Mouse (Mus musculus): ENCODE results near the gene Tstd1.

Tstd1 gene

DNA sequence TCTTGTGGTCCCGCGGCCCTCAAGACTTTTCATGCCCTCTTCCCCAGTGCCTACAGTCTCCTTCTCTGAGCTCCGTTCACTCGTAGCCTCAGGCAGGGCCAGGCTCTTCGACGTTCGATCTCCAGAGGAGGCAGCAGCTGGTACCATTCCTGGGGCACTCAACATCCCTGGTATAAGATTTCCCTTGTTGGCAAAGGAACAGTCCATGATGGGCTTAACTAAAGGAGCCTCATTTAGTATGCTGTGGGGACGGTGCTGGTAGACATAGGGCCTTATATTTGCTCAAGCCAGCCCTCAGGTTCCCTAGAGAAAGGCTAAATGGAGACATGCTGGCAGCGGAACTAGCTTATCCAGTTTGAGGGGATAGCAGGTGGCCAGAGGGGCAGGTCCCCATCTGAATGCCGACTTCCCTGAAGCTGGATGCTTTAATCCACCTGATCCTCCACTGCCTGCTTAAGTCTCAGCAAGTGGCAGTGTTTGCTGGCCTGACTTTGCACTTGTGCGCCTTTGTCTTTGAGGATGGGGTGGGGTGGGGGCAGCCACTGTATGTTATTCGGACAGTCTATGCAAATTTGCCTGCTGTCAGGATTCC is 715 bp downstream of the Tstd1 start:
- no peak for DNase-seq (ENCODE audit: low spot score in 2 of 2)

DNA sequence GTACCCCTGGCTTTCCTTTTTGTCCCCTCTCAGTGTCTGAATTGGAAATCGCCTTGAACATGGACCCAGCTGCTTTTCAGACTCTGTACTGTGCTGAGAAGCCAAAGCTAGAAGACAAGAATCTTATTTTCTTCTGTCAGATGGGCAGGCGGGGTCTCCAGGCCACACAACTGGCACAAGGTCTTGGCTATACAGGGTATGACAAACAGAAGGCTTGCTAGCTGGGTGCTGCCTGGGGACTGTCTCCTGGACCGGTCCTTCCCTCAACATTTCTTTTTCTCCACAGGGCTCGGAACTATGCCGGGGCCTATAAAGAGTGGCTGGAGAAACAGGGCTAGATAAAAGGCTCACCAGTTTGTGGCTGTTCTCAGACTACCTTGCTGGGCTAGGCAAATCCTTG is 1.2 kb downstream of the Tstd1 start:
- DNase-seq (ENCODE audit: low spot score in 2 of 2), result no peak

DNA sequence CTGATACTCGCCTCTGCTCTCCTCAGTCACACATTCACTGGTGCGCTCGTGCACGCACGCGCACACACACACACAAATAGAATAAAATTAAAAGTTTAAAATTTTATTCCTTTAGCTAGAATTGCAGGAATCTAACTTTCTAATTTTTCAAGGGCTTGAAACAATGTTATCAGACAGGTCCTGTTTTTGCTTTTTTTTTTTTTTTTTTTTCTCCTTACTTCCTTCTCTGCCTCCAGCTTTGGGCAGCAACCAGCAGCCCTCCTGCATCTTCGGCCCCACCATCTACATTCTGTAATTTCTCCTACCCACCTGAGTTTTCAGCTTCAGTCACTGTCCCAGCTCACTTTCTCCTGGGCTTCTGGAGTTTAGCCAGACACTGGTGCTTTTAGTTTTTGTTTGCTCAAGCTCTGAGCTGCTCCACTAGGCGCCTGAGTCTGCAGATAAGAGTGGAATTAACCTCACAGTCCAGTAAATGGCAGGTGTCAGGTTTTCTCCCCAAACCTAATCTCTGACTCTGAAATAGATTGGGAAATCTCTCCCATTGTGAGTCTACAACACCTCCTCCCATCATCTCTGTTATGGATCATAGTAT is 3.9 kb downstream of the Tstd1 start:
- no peak for DNase-seq (ENCODE audit: low spot score in 2 of 2)

DNA sequence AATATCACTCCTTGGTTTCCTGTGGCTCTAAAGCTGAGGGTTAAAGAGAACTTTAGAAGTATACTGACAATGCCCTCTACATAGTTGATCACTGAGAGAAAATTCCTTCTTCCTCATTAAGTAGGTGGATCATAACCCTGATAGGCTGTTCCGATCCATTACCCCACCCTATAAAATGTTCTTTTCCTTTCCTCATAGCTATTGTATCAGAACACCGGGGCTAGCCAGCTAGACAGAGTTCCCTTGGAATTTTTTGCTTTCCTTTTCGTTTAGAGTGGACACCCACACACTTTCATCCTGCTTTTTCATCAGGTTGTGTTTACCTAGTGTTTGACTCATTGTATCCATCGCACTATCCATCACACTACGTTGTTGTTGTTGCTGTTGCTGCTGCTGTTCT is 6.0 kb downstream of the Tstd1 start:
- DNase-seq (ENCODE audit: low spot score in 2 of 2), result no peak

DNA sequence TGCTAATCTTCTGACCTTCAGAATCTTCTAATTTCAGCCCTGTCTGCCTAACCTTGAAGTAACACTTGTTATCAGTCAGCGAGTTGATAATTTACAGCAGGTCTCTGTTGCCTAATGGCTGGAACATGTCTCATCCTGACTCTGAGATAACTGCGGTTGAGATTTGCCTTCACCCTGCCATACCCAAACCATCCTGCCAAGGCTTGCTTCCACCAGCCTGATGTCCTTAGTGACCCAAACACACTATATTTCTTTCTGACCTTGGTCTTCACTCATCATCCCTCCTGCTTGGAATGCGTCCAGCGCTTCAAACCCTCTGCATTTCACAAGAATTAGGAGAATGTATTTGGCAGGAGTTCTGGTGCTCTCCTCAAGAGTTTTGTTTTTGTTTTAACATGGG is 6.5 kb downstream of the Tstd1 start:
- DNase-seq (ENCODE audit: low spot score in 2 of 2), result no peak

DNA sequence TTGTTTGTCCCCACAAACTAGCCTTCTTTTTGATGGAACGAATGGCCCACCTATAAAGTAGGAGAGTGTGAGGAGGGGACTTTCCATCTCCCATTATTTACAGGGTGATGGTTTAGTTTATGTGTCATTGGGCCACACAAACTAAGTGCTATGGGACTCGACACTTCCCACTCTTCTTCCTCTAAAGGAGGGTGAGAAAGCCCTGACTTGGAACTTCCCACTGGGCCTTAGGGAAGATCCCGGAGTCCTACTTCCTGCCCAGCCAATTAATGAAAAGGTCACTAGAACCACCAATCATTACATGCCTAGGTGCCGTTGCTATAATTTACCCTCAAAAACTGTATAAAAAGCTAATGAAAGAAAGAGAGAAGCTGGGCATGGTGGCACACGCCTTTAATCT is 13.5 kb downstream of the Tstd1 start:
- no peak for DNase-seq (ENCODE audit: low spot score in 2 of 2)

DNA sequence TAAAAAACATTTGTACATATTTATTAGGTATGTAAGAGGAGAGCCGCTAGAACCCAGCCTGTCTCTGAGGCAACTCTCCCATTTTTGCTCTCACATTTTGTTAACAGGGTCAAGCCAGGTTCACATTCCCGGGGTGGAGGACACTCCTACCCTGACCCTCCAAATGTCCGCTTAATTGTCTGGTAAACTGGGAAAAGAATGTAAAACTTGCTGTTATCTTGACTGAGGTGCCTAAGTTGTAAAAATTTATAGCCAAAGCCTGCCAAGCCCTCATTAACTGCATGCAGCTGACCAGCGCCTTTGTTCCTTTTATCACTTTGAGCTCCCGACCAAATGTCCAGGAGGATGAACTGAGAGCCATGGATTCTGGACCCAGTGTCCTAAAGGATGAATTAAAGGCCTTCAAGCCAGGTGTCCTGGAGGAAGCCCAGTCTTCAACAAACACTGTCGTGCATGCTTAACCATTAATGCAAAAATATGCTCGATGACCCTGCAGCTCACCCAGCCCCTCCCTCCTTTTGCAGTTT is 16.7 kb downstream of the Tstd1 start:
- no peak for DNase-seq (ENCODE audit: low spot score in 2 of 2)

DNA sequence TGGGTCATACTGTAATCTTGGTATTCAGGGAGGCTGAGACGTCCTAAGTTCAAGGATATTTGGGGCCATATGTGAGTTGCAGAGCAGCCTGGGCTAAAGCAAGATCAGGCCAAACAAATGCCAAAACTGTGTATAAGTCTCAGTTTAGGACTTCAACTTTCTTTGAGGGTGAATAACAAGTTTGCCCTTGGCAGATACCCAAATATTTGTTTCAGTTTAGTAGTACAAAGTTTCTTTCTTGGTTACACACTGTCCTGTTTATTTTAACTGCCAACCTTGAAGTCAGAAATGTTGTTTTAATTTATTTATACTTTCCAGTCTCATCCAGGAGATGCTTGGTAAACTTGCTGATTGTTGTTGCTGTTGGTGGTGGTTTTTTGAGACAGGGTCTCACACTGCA is 17.3 kb downstream of the Tstd1 start:
- no peak for DNase-seq (ENCODE audit: low spot score in 2 of 2)

DNA sequence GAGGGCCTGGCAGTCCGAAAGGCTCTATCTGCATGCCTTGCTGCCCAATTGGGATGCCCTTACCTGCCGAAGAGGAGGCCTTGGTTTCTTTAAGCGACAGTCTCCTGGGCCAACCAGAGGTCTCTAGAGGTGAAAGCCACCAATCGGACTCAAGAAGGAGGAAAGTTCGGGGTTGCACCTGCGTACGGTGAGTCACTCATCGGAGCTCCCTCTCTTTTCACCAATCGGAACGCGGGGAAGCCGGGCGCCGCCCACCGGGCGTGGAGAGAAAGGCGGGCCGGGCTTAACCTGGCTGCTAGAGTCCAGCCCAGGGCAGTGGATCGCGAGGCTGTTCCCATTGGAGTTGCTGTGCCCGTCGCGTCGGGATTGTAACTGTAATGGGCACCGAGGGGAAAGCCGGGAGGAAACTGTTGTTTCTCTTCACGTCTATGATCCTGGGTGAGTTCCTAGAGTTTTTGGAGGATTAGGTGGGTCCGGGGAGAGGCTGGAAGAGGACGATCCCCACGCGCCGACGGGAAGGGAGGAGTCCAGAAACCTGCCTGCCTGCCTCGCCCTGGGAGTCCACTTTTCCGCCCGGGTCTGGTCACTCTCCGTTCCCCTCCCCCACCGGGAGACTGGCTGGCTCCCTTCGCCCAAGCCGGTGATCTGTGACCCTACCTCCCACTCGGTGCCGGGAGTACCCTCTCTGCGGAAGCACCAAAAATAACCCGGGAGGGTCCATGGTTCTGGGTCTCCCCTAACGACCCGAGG is 18.8 kb downstream of the Tstd1 start, which contains the start of gene F11r:
TSS of gene F11r (plus strand) at position 272 of the 750 bp plus-strand sequence.
- DNase-seq (ENCODE audit: low spot score in 2 of 2), result peak; percentile 39 to 55

DNA sequence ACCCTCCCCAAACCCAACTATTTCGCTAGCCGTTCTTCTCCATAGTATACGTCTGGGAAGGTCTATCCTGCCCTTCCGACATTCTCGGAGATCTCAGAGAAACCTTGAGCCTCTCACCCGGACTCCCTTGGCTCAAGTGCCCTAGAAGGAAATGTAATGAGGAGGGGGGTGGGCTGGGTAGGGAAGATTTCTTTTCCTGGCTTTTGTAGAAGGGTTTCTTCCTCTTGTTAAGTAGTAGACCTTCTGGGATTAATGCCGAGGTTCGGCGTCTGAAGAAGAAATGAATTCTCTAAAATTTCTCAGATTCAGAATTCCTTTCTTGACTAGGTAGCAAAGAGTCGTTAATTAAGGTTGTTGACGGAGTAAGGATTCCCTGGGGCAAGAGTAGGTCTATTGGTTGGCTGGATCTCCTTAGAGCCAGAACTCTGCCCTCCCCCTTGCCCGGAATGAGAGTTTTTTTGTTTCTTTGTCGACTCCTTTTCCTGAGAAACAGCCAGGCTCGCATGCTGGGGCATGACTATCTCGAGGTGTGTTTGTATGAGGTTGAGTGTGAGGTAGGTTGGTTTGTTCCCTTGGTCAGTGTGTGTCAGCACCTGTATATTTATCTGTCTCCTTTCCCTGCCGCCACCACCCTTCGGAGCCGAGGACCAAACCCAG is 19.5 kb downstream of the Tstd1 start:
- no peak for DNase-seq (ENCODE audit: low spot score in 2 of 2)

DNA sequence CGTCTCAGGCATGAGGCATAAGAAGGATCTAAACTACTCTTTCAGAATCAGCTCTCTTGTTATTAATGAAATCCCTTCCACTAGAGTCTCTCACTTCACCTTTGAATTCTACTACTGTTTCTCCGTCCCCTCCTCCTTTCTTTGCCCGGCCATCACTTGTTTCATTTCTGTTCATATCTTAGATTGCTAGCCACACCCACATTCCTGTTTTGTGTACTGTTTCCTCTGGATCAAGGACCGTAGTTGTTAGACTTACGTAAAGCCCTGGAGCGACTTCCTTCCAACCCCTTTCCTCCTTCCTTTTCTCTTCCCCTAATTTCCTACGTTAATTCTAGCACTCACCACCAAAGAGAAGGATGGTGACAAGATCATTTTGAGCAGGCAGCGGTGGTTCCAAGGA is 20.4 kb downstream of the Tstd1 start:
- no peak for DNase-seq (ENCODE audit: low spot score in 2 of 2)

DNA sequence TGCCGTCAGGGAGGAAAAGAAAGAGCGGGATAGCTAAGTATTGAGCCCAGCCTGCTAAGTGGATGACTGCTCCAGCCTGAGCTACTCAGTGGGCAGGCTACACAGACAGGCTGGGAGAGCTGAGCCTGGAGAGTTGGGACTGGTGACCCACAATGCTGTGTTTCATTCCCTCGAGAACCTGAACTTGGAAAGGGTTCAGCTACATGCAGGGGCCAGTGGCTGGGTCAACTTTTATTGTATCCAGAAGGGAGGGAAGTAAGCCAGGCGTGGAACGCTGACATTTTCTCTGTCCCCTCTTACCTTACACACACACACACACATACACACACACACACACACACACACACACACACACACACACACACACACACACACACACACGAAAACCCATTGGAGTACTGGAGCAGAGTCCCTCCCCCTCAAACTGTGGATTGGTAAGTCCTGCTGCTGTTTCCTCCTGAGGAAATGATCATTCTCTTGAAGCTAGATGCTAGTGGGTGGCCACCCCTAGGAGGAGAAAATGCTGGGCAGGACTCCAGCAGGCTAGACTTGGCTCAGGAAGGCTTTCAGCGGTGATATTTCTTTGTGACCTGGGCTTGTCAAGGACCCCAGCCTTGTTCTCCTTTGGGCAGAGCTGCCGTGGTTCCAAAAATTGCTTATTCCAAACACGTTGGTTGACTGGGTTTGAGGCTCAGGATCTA is 21.5 kb downstream of the Tstd1 start:
- DNase-seq (ENCODE audit: low spot score in 2 of 2), result no peak

DNA sequence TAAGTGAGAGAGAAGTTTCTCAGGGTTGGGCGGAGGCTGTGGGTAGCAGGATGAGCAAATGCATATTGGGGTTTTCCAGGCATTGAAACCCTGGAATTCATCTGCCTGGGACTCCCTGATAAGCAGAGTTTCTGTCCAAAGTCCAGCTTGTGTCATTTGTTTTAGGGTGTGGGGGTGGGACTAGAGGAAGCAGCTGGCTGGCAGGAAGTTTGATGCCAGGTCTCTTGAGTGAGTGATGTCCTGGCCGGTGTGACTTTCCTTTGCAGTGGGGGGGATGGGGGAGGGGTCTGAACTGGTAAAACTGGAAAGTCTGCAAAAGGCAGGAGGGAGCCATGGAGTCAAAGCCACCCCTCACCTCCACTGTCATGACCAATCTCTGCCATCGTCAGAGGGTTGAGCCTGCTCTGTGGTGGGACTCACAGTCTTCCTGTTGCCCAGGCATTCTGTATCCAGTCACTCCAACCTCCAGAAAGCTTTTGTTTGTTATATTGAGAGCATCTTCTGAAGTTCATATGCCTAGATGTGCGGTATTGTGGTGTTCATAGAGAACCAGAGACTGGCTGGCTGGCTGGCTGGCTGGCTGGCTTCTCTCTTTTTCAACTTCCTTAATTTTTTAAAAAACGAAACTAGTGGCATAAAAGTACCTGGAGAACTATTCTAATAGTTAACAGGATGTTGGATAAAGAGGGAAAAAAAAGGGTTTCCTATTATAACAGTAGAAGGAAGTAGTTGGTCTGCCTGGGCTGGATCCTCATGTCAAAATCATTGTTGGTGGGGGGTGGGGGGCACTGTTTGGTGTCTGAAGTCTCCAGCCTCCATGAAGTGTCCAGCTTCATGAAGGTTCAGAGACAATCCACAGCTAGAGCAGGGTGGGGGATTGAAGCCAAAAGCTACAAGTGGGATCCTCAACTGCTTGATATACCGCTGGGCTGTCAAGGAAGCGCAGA is 23.1 kb downstream of the Tstd1 start:
- DNase-seq (ENCODE audit: low spot score in 2 of 2), result no peak

DNA sequence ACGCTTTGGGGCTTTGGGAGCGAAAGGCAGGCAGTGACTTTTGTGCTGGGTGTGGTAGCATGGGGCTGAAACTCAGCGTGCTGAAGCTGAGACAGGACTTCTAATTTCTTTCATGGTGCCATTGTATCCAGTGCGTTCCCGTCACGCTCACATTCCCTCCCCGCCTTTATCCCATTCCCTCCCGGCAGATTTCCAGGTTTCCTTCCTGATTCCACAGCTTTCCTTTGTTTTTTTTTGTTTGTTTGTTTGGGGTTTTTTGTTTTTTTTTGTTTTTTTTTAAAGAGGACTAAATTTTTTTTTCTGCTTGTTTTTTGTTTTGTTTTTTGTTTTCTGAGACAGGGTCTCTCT is 23.7 kb downstream of the Tstd1 start:
- DNase-seq (ENCODE audit: low spot score in 2 of 2), result no peak

DNA sequence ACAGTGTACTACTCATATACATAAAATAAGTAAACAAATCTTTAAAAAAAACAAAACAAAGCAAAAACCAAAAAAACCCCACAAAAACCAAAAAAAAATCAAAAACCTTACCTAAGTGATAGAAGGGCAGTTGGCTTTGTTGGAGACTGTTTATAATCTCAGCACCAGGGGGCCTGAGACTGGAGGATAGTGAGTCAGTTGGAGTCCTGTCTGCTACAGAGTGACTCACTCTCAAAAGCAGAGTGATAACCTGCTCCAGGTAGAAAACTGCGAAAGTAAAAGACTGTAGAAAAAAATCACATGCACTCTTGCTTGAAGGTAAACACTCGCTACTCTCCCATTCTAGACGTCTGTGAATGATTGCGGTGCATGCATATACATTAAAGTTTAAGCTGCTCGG is 26.4 kb downstream of the Tstd1 start:
- DNase-seq (ENCODE audit: low spot score in 2 of 2), result no peak

DNA sequence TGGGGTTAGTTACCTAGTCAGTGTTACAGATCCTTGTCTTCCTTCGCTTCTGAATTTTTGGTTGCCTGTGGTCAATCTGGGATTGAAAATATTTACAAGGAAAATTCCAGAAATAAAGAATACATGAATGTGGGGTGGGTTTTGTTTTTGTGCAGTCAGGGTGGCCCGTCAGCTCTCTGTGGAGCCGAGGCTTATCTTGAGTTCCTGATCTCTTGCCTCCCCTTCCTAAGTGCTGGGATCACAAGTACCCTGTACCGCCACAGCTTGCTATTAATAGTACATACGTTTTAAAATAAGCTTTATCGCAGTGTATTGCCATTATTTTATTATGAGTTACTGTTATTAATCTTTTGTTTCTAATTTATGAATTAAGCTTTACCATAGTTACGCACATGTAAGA is 28.2 kb downstream of the Tstd1 start:
- no peak for DNase-seq (ENCODE audit: low spot score in 2 of 2)

DNA sequence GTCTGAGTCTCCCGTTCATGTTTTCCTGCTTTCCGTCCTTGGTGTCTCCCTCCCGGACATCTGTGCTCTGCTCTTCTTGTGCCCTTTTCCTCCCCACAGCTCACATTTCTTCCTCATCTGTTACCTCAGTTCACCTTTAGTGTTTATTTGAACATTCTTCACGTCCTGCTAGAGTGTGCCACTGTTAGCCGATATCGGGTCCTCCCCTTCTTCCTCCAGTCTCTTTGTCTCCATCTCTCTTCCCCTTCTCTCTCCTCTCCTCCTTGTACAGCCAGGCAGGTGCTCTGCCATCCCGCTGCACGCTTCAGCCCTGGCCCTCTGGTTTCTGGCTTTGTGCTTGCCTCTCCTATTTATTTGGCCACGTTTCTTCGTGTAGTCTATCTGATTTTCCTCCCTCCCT is 29.0 kb downstream of the Tstd1 start:
- DNase-seq (ENCODE audit: low spot score in 2 of 2), result no peak

DNA sequence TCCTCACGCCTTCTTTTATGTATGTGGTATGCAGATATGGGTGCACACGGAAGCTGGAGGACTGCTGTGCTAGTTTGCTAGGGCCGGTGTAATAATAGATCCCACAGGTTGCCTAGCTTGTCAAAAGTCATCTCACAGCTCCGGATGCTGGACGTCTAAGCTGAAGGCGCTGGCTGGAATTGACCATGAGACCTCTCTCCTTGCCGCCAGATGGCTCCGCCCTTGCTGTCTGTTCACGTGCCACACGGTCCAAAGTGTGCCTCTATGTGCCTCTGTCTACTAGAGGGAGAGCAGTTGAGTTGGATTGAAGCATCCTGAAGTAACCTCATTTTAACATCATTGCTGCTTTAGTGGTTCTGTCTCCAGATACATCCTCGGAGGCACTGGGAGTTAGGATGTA is 31.4 kb downstream of the Tstd1 start:
- no peak for DNase-seq (ENCODE audit: low spot score in 2 of 2)

DNA sequence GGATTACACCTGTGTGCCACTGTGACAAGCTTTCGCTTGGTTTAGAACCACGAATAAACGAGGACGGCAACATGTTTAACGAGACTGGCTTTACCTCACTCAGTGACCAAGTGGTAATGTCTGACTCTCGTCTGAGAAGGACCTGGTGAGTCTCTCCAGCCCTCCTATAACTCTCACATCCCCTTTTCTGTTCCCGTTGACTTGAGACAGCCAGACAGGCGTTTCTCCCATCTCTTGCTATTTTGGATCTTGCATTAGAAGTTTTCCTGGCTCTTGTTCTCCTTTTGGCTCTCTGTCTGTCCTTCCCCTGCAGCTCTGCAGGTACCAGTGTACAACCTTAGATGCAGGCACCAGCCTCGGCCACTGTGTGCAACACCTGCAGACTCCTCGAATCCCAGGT is 32.3 kb downstream of the Tstd1 start:
- no peak for DNase-seq (ENCODE audit: low spot score in 2 of 2)

DNA sequence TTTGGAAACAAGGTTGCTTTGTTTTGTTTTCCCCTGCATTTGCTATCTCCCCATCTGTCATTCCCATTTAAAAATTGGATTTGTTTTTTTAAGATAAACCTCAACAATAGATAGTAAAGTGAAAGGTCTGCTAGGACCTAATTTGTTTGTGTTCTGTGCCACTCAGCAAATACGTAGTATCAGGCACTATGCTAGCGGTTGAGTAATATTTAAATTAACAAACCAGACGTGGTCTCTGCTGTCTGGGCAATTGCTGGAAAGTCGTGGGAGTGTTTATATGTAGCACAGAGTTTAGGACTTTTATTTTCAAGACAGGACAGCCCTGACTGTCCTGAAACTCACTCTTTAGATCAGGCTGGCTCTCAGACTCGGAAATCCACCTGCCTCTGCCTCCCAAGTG is 33.9 kb downstream of the Tstd1 start:
- no peak for DNase-seq (ENCODE audit: low spot score in 2 of 2)

DNA sequence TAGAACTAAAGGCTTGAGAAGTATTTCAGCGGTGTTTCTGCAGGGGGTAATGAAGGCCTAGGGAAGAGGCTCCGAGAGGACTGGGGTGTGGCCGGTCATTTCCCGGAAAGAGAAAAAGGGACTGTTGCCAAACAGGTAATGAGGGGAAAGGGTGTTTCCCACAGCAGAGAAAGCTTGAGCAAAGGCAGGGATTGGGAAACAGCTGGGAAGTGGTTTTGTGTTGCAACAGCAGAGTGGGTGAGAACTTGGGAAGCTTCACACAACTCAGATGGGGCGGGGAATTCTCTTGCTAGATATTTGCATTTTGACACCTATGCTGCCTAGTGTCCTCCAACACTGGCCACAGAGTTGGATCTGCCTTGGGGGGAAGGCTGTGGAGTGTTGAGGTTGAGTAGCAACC is 34.3 kb downstream of the Tstd1 start:
- no peak for DNase-seq (ENCODE audit: low spot score in 2 of 2)
